ENCODE assay signal across 8 mouse cellular contexts in genomic region chrX:101429142-101429949, GRCm38 (mm10). TPM values are rescaled to one million over a fixed set of nuclear protein-coding genes. Genes with fewer than 3 reads are reported as not detected.
DNase-seq lines count a peak whose midpoint lies in the region; ATAC-seq lines count a peak whose summit lies in the region.

Nono (plus strand) TSS chrX:101429318.

- 0 out of 2 replicates have a peak, but pooled peaks cover 3% of the 10 kb centered on the region for H3K4me1 ChIP-seq in hindbrain, embryonic 12.5 days

- peak; percentile 94 for DNase-seq in NIH3T3 (ENCODE audit: low read depth)
- DNase-seq in cerebellum, postnatal 10 days = peak; percentile 92 to 96
- peak; percentile 79 to 88 for DNase-seq in frontal cortex, postnatal 10 days (ENCODE audit: low spot score in 2 of 2)
- DNase-seq in layer of hippocampus, postnatal 14 days (ENCODE audit: low spot score in 2 of 2) = peak; percentile 76 to 91
- DNase-seq in lung, postnatal 14 days = peak; percentile 87
- peak; percentile 90 for DNase-seq in retina, adult 2 months (ENCODE audit: low read depth, low spot score)
- peak; percentile 80 to 90 for DNase-seq in thymus, postnatal 36 days

- H3K9me3 ChIP-seq in hindbrain, embryonic 12.5 days (replicated peaks) = no peaks in the 10 kb centered on the region

- peak; percentile 97 for ATAC-seq in hindbrain, embryonic 12.5 days (ENCODE audit: low FRiP score)

- H3K4me3 ChIP-seq in hindbrain, embryonic 12.5 days = peak within 1 kb of the TSS; percentile 58

- no peaks in the 10 kb centered on the region; the same call in 1 of the 2 replicates for H3K36me3 ChIP-seq in hindbrain, embryonic 12.5 days

- H3K27ac ChIP-seq in hindbrain, embryonic 12.5 days = peak within 1 kb of the TSS; percentile 93

- peak within 1 kb of the TSS; percentile 80 for H3K9ac ChIP-seq in hindbrain, embryonic 12.5 days

- H3K27me3 ChIP-seq in hindbrain, embryonic 12.5 days = peaks cover 3% of the 10 kb centered on the region; the same call in 1 of the 2 replicates

- H3K4me2 ChIP-seq in hindbrain, embryonic 12.5 days (replicated peaks) = peak within 1 kb of the TSS; percentile 51

- WGBS in hindbrain, embryonic 12.5 days = 23% methylated on average over 51 of the region's 51 CpGs

RNA-seq across cellular contexts. Expression of gene Nono, which starts in this region (rescaled TPM):
- 502 and 525 TPM in 2 replicates for polyA plus RNA-seq in hindbrain, embryonic 12.5 days (2016; fragmentation: Nextera tagmentation; extraction: Ambion mirVana)
- 100 to 1,000 TPM; 142 to 155 TPM for total RNA-seq in layer of hippocampus, postnatal 14 days (2021)

Comparison
In these comparisons a context has a peak if more than half of its experiments do, and no peak if none do; other contexts are left out.
1. Peak in every context shown above with its lines: DNase-seq, ATAC-seq, H3K4me3 ChIP-seq and H3K27ac ChIP-seq.